Mouse (Mus musculus): Measurements from ENCODE around the gene Gnb1l.

DNA sequence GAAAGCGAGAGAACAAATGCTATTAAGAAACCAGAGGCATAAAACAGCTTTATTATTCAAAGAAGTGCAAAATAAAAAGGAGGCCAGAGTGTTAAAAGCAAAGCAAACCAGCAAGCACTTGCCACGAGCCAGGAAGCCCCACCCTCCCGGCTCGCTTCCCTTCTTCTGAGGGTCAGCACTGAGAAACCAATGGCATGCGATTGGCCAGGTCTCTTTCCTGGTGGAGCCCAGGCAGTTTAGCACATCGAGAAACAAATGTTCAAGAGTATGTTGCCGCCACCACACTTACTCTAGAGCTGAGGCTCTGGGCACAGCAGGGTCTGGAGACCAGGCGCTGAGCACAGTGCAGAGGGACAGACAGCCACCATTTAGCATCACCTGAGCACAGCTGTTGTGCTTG, 35.9 kb upstream of the Gnb1l start:
- TF ChIP-seq CTCF (IDR thresholded peaks at IDR 0.05; ENCODE audit: low read depth) (no peak), EP300 (IDR thresholded peaks at IDR 0.05; ENCODE audit: low read depth) (no peak)

Data from liver, postnatal 0 days (tissue).